Mouse (Mus musculus) megakaryocyte, embryonic 14.5 days (primary cell): Measurements from ENCODE around the gene Sprn.

Experiments used
- FLI1 ChIP-seq: IDR thresholded peaks from 2 replicates; pipeline ENCODE4 v1.6.1; 2012; ENCODE audit warnings: low read length, inconsistent platforms, mixed read lengths
- GATA1 ChIP-seq: IDR thresholded peaks from 3 replicates; pipeline ENCODE4 v1.6.1; 2012; ENCODE audit warnings: mixed read lengths, low read length, inconsistent platforms, borderline replicate concordance

- no peak for TF ChIP-seq GATA1
- no peak for TF ChIP-seq FLI1
These were observed 13.3 kb downstream of the Sprn start for GRCm38 (mm10) chr7:140141350-140141749.
